Mouse (Mus musculus) heart, postnatal 0 days (tissue): Measurements from ENCODE around the gene Hunk.

ENCODE experiments used
- CTCF ChIP-seq: IDR thresholded peaks from 2 replicates; pipeline ENCODE4 v1.5.1; 2016; ENCODE audit warnings: antibody characterized with exemption, control low read depth, low read depth
- EP300 ChIP-seq: IDR thresholded peaks from 2 replicates; pipeline ENCODE4 v1.6.1; 2016; ENCODE audit warnings: antibody characterized with exemption, low read depth

DNA sequence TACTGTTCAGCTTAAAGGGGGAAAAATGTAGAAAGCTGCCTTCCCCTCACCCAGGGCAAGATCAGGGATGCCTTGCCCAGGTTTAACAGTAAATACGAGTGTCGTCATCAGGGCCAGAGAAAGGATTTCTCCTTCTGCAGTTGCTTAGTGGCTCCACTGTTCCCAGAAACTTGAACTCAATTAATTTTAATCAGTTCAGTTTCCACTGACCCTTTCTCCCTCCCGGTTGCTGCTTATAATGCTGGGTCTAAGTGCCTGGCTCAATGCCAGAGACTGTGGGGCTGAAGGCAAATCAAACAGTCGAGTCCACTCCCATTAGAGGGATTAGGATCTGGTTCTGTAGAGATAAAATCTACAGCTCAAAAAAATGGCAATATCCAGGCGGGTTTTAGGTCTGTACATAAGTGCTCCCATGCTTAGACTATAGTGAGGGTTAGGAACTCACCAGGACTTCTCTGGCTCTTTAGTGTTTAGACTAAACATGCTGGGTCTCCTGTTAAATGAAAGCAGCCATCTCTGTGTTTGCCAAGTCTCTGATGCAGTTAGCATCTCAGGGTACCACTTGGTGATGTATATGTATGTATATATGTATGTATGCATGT is 106.2 kb downstream of the Hunk start:
- TF ChIP-seq CTCF (no peak), EP300 (no peak)
